Mouse (Mus musculus): ENCODE measurements around the gene Mdfic. TPM values are rescaled to one million over a fixed set of nuclear protein-coding genes. Genes with fewer than 3 reads are reported as not detected.
"Not testable (repeated sequence)": the region's sequence is repeated elsewhere in the genome, so short reads cannot be mapped to it uniquely, and the experiment has no call there.

The Mdfic gene
- polyA plus RNA-seq (2012; rRNA removed), result 23.8 and 23.9 TPM in 2 replicates

GRCm38 (mm10) chr6:15720461-15720817 lies at the start of gene Mdfic:
Gene Mdfic (plus strand): TSS chr6:15720661.
- TF ChIP-seq POLR2A (IDR thresholded peaks at IDR 0.05; ENCODE audit: borderline replicate concordance, extremely low read depth, low read depth, low read length), result peak; percentile 43; the same call in 1 of the 2 replicates
- no peak for TF ChIP-seq CTCF (IDR thresholded peaks at IDR 0.05; ENCODE audit: insufficient read depth, low read length)
- WGBS, result under 1% methylated on average over 16 of the region's 16 CpGs
- Histone ChIP-seq H3K4me1 (ENCODE audit: control insufficient read depth, insufficient read depth, low read length) (peaks cover 2% of the 10 kb centered on the region), H3K4me3 (replicated peaks; ENCODE audit: extremely low read depth, low read depth, low read length) (peak within 1 kb of the TSS; percentile 93)
- DNase-seq, result peak; percentile 82

DNA sequence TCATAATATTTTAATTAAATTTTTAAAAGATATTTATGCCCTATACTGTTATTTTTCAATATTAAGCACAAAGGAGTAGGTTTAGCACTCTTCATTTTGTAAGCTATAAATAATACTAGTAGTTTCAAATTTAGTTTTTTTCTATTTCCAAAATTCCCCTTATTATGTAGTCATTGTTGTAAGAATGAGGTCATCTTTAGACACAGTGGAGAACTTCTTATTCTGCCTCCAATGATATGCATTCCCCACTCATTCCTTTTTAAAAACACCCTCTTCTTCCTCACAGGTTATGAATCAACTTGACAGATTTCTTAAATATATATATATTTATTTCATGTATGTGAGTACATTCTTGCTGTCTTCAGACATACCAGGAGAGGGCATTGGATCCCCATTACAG lies 49.1 kb upstream of the Mdfic start:
- Histone ChIP-seq H3K4me1 (ENCODE audit: control insufficient read depth, insufficient read depth, low read length) (peaks cover 1% of the 10 kb centered on the region; the same call in 1 of the 2 replicates), H3K4me3 (replicated peaks; ENCODE audit: extremely low read depth, low read depth, low read length) (no peak overlapping the region)
- no peak for DNase-seq
- TF ChIP-seq CTCF (IDR thresholded peaks at IDR 0.05; ENCODE audit: insufficient read depth, low read length), result no peak
- TF ChIP-seq POLR2A (IDR thresholded peaks at IDR 0.05; ENCODE audit: borderline replicate concordance, extremely low read depth, low read depth, low read length), result no peak

GRCm38 (mm10) chr6:15710080-15710479 lies 10.4 kb upstream of the Mdfic start:
- 78% methylated on average over 4 of the region's 4 CpGs for WGBS
- TF ChIP-seq CTCF (IDR thresholded peaks at IDR 0.05; ENCODE audit: insufficient read depth, low read length) (no peak), POLR2A (IDR thresholded peaks at IDR 0.05; ENCODE audit: borderline replicate concordance, extremely low read depth, low read depth, low read length) (no peak)
- Histone ChIP-seq H3K4me1 (ENCODE audit: control insufficient read depth, insufficient read depth, low read length) (no peaks in the 10 kb centered on the region), H3K4me3 (replicated peaks; ENCODE audit: extremely low read depth, low read depth, low read length) (no peak overlapping the region)
- no peak for DNase-seq

- no peak for DNase-seq
- no peak for TF ChIP-seq POLR2A (IDR thresholded peaks at IDR 0.05; ENCODE audit: borderline replicate concordance, extremely low read depth, low read depth, low read length)
- TF ChIP-seq CTCF (IDR thresholded peaks at IDR 0.05; ENCODE audit: insufficient read depth, low read length), result no peak
- 88% methylated on average over 7 of the region's 7 CpGs for WGBS
- H3K4me3 ChIP-seq (replicated peaks; ENCODE audit: extremely low read depth, low read depth, low read length), result no peak overlapping the region
- no peaks in the 10 kb centered on the region for H3K4me1 ChIP-seq (ENCODE audit: control insufficient read depth, insufficient read depth, low read length)
Observed at GRCm38 (mm10) chr6:15710706-15711105, 9.8 kb upstream of the Mdfic start.

DNA sequence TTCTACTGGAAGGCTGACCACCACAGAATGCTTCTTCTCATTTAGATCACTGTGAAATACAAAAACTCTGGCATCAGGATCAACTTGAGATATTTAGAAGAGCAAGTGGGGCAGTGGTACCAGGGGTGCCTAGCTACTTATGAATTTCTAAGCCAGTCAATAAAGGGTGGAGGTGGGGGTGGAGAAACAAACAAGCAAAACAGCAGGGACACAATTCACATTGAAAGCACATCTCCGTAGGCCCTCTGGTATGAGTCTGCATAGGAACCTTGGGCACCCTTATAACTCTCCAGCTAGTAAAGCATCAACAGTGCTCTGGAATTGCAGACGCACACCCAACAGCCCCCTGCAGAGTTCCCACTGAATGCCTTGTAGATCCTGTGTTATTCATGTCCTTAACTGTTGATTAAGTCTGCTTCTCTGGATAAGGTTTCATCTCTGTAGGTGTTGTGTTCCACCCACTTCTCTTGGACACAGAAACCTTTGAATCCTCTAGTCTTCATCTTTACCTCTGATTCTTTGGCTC lies 7.5 kb upstream of the Mdfic start:
- WGBS, result 83% methylated on average over 2 of the region's 2 CpGs
- Histone ChIP-seq H3K4me1 (ENCODE audit: control insufficient read depth, insufficient read depth, low read length) (no peaks in the 10 kb centered on the region), H3K4me3 (replicated peaks; ENCODE audit: extremely low read depth, low read depth, low read length) (no peak overlapping the region)
- no peak for DNase-seq
- TF ChIP-seq CTCF (IDR thresholded peaks at IDR 0.05; ENCODE audit: insufficient read depth, low read length), result no peak
- TF ChIP-seq POLR2A (IDR thresholded peaks at IDR 0.05; ENCODE audit: borderline replicate concordance, extremely low read depth, low read depth, low read length), result no peak

DNA sequence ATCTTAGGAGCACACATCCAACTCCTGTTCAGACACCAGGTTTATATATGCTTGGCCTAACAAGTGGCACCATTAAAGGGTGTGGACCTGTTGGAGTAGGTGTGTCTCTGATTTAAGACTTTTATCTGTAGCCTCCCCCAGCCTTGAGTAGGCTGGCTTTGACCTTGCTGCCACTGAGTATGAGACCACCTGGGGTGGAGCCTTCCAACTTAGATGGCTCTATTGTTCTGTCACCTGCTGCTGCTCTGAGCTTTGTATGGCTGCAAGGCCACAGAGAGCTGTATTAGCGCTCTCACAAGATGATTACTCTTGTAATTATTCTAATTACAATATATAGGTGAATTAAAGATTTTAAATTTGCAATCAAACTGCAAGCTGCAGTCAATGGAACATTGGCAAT lies 6.4 kb upstream of the Mdfic start:
- not testable (repeated sequence) for DNase-seq; H3K4me3 ChIP-seq (replicated peaks; ENCODE audit: extremely low read depth, low read depth, low read length); H3K4me1 ChIP-seq (ENCODE audit: control insufficient read depth, insufficient read depth, low read length)
- 100% methylated on average over 1 of the region's 1 CpGs for WGBS

DNA sequence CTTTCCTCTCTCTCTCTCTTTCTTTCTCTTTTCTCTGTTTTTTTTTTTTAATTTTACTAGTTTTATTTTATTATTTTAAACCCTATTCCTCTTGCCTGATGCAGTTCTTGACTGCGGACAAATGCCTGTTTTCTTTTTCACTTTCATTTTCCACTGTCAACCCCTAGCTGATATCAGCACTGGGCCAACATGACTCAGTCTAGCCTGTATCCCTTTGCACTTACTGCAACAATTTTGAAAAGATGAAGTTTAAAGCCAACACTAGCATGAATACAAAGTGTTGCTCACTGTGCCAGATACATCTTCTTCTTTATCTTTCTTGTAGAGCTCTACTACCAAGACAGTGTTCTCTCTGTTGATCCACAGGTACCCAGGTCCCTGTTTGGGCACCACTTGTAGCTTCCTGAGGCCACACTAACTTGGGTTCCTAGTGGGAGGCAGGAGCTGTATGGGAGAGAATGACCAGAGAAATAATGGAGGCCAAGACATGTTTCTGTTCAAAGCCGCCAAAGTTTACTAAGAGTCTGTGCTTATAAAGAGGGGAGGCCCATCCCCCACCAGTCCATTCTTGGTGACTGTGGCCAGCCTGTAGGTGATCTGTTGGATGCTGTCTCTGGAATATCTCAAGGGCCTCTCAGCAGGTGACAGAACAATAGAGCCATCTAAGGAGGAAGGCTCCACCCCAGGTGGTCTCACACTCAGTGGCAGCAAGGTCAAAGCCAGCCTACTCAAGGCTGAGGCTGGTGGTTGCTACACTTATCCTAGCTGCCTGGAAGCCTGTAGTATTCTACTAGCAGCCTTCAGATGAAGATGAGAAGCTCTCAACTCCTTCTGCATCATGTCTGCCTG lies 5.2 kb upstream of the Mdfic start:
- TF ChIP-seq POLR2A (IDR thresholded peaks at IDR 0.05; ENCODE audit: borderline replicate concordance, extremely low read depth, low read depth, low read length), result no peak
- 78% methylated on average over 2 of the region's 2 CpGs for WGBS
- DNase-seq, result no peak
- no peak overlapping the region for H3K4me3 ChIP-seq (replicated peaks; ENCODE audit: extremely low read depth, low read depth, low read length)
- no peaks in the 10 kb centered on the region for H3K4me1 ChIP-seq (ENCODE audit: control insufficient read depth, insufficient read depth, low read length)

DNA sequence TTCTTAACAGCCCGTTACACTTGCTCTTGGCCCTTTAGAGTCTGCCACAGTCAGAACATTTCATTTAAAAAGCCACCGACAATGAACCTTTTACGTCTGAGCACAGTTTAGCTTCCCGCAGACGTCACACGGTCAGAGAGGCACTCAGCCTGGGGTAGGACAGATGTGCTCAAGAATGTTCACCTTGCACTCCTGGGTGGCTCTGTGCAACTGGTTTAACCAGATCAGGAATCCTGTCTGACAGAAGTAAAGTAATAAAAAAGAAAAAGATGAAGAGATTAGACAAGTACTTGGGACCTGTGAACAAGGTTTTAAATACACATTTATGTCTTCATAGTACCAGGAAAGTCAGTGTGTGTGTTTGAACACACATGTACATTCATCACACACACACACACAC lies 542 bp upstream of the Mdfic start:
- no peak for DNase-seq
- WGBS, result 77% methylated on average over 6 of the region's 6 CpGs
- Histone ChIP-seq H3K4me1 (ENCODE audit: control insufficient read depth, insufficient read depth, low read length) (peaks cover 2% of the 10 kb centered on the region), H3K4me3 (replicated peaks; ENCODE audit: extremely low read depth, low read depth, low read length) (no peak overlapping the region)
- TF ChIP-seq POLR2A (IDR thresholded peaks at IDR 0.05; ENCODE audit: borderline replicate concordance, extremely low read depth, low read depth, low read length) (no peak), CTCF (IDR thresholded peaks at IDR 0.05; ENCODE audit: insufficient read depth, low read length) (no peak)

GRCm38 (mm10) chr6:15720818-15721715 lies 606 bp downstream of the Mdfic start:
- TF ChIP-seq POLR2A (IDR thresholded peaks at IDR 0.05; ENCODE audit: borderline replicate concordance, extremely low read depth, low read depth, low read length) (peak; percentile 58; the same call in 1 of the 2 replicates), CTCF (IDR thresholded peaks at IDR 0.05; ENCODE audit: insufficient read depth, low read length) (no peak)
- WGBS, result under 1% methylated on average over 60 of the region's 60 CpGs
- peak overlapping the region; percentile 93 for H3K4me3 ChIP-seq (replicated peaks; ENCODE audit: extremely low read depth, low read depth, low read length)
- H3K4me1 ChIP-seq (ENCODE audit: control insufficient read depth, insufficient read depth, low read length), result peaks cover 4% of the 10 kb centered on the region
- DNase-seq, result peak; percentile 82

Measured in lung, adult 2 months (tissue).